Comparison of ENCODE assay signal across 8 mouse cellular contexts in the genomic region with DNA sequence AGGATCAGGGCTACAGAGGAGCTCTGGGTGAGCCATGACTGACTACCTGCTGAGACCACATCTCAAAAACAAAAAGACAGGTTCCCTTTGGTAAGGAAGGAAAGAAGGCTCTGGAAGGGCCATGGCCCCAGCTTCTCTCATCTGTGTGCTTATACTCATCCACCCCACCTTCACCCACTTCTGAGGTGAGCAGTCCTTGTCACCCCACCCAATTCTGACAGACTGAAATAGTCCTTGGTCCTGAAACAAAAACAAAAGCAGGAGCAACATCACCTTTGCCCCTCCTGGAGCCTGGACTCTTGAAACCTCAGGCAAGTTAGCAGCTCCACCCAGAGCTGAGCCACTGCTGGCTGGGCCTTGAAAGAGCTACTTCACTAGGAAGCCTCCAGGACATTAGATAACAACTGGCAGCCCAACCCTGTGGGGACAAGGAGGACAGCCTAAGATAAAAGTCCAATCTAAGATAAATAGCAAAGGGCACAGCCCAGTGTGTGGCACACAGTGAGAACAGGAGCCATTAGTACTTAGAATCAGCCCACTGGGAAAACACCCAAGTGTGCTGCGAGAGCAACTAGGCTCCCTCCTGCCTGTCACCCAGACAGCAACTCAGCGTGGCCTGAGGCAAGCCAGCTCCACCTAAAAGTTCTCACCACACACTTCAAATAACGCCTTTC. TPM values are rescaled to one million over a fixed set of nuclear protein-coding genes. Genes with fewer than 3 reads are reported as not detected.
DNase-seq lines count a peak whose midpoint lies in the region; ATAC-seq and TF ChIP-seq lines count a peak whose summit lies in the region.

No protein-coding gene starts in this region.

- no peaks in the 10 kb centered on the region for H3K27me3 ChIP-seq in heart, embryonic 16.5 days (ENCODE audit: control insufficient read depth, insufficient read depth, low read length)
- no peaks in the 10 kb centered on the region for H3K27me3 ChIP-seq in liver, postnatal 0 days (ENCODE audit: insufficient read depth, low read length)

- peaks cover 15% of the 10 kb centered on the region for H3K36me3 ChIP-seq in heart, embryonic 16.5 days (ENCODE audit: control insufficient read depth, insufficient read depth)
- H3K36me3 ChIP-seq in liver, postnatal 0 days (replicated peaks; ENCODE audit: insufficient read depth, low read length): peaks cover 41% of the 10 kb centered on the region

- peak overlapping the region; percentile 41; the same call in 1 of the 2 replicates for H3K27ac ChIP-seq in heart, embryonic 16.5 days (ENCODE audit: low read length)
- H3K27ac ChIP-seq in liver, postnatal 0 days (ENCODE audit: low read depth): peak overlapping the region; percentile 96

- peak; percentile 92 for DNase-seq in heart, adult 11 months
- no peak for DNase-seq in heart, postnatal 4 days
- peak; percentile 78 for DNase-seq in adipocyte (ENCODE audit: low spot score)
- DNase-seq in liver, postnatal 0 days: peak; percentile 70
- no peak for DNase-seq in right cerebral cortex, postnatal 36 days (ENCODE audit: low spot score in 2 of 2)
- DNase-seq in thymus, adult 18-20 months: no peak
- no peak for DNase-seq in layer of hippocampus, postnatal 25 days (ENCODE audit: extremely low spot score in 1 of 2, low spot score in 1 of 2)

- H3K9me3 ChIP-seq in heart, embryonic 16.5 days (replicated peaks; ENCODE audit: control insufficient read depth, low read length): no peaks in the 10 kb centered on the region
- H3K9me3 ChIP-seq in liver, postnatal 0 days (ENCODE audit: low read length): no peaks in the 10 kb centered on the region

- peak; percentile 92 for TF ChIP-seq EP300 in liver, postnatal 0 days (IDR thresholded peaks at IDR 0.05; ENCODE audit: low read depth)

- 32% methylated on average over 3 of the region's 3 CpGs for WGBS in heart, embryonic 16.5 days
- 36% methylated on average over 3 of the region's 3 CpGs for WGBS in liver, postnatal 0 days (ENCODE audit: insufficient replicate concordance)

- H3K9ac ChIP-seq in heart, embryonic 16.5 days (ENCODE audit: low read length): 0 out of 2 replicates have a peak overlapping the region, but pooled peaks have one; percentile 9
- peak overlapping the region; percentile 56 for H3K9ac ChIP-seq in liver, postnatal 0 days (replicated peaks)

- H3K4me2 ChIP-seq in heart, embryonic 16.5 days (ENCODE audit: low read depth, low read length): no peak overlapping the region
- peak overlapping the region; percentile 61 for H3K4me2 ChIP-seq in liver, postnatal 0 days (ENCODE audit: low read depth, low read length)

- no peak overlapping the region for H3K4me3 ChIP-seq in heart, embryonic 16.5 days (ENCODE audit: low read length)
- peak overlapping the region; percentile 6; the same call in 1 of the 2 replicates for H3K4me3 ChIP-seq in liver, postnatal 0 days (ENCODE audit: low read depth, low read length)

- peaks cover 13% of the 10 kb centered on the region for H3K4me1 ChIP-seq in heart, embryonic 16.5 days (ENCODE audit: control insufficient read depth, insufficient read depth, low read length)
- peaks cover 37% of the 10 kb centered on the region for H3K4me1 ChIP-seq in liver, postnatal 0 days (ENCODE audit: insufficient read depth)

- peak; percentile 55 for ATAC-seq in heart, embryonic 16.5 days (replicated peaks; ENCODE audit: extremely low read depth, insufficient read depth, low FRiP score)
- peak; percentile 96 for ATAC-seq in liver, postnatal 0 days

- 0 out of 2 replicates have a peak, but pooled peaks have one; percentile 4 for TF ChIP-seq CTCF in liver, postnatal 0 days (IDR thresholded peaks at IDR 0.05; ENCODE audit: low read depth)

RNA-seq across cellular contexts. Expression of a gene that starts 18.0 kb away (rescaled TPM):
- 10 to 100 TPM; 20.0 to 20.1 TPM for total RNA-seq in heart, postnatal 4 days (2021)
- polyA plus RNA-seq in heart, embryonic 16.5 days (2015; fragmentation: Nextera tagmentation; extraction: Ambion mirVana): 15.4 and 15.7 TPM in 2 replicates
- 5.5 and 6.4 TPM in 2 replicates for polyA plus RNA-seq in liver, postnatal 0 days (2015; fragmentation: Nextera tagmentation; extraction: Ambion mirVana)
- total RNA-seq in layer of hippocampus, postnatal 25 days (2021): 10 to 100 TPM; 45.3 to 45.7 TPM

RNA-seq across cellular contexts. Expression of a gene that starts 52.0 kb away (rescaled TPM):
- total RNA-seq in heart, postnatal 4 days (2021): 10 to 100 TPM; 90.4 to 94.1 TPM
- 156 and 161 TPM in 2 replicates for polyA plus RNA-seq in heart, embryonic 16.5 days (2015; fragmentation: Nextera tagmentation; extraction: Ambion mirVana)
- 81.7 and 85.0 TPM in 2 replicates for polyA plus RNA-seq in liver, postnatal 0 days (2015; fragmentation: Nextera tagmentation; extraction: Ambion mirVana)
- total RNA-seq in layer of hippocampus, postnatal 25 days (2021): 100 to 1,000 TPM in 1 of 2 experiments, 10 to 100 TPM in 1; 88.8 to 125 TPM

RNA-seq across cellular contexts. Expression of a gene that starts 58.8 kb away (rescaled TPM):
- total RNA-seq in heart, postnatal 4 days (2021): 10 to 100 TPM; 15.9 to 16.6 TPM
- 26.9 and 27.4 TPM in 2 replicates for polyA plus RNA-seq in heart, embryonic 16.5 days (2015; fragmentation: Nextera tagmentation; extraction: Ambion mirVana)
- polyA plus RNA-seq in liver, postnatal 0 days (2015; fragmentation: Nextera tagmentation; extraction: Ambion mirVana): 6.8 and 8.0 TPM in 2 replicates
- total RNA-seq in layer of hippocampus, postnatal 25 days (2021): 10 to 100 TPM; 27.5 to 29.9 TPM

Comparison
In these comparisons a context has a peak if more than half of its experiments do, and no peak if none do; other contexts are left out.
1. DNase-seq: peak in heart, adult 11 months (single experiment), adipocyte (single experiment) and liver, postnatal 0 days (single experiment); none in heart, postnatal 4 days (single experiment), right cerebral cortex, postnatal 36 days (0 of 2), thymus, adult 18-20 months (0 of 2) and layer of hippocampus, postnatal 25 days (0 of 2).